Mouse (Mus musculus) liver, embryonic 13.5 days (tissue): ENCODE data around the gene Sema4c. TPM values are rescaled to one million over a fixed set of nuclear protein-coding genes. Genes with fewer than 3 reads are reported as not detected.

Experiments
- ATAC-seq: fragments of 200-750 bp; cut with Nextera tagmentation; 2 replicates; pipeline ENCODE4 v1.8.0; 2017; ENCODE audit warnings: low read depth, mild to moderate bottlenecking, moderate number of reproducible peaks, moderate library complexity
- DNase-seq: peaks from one replicate; pipeline ENCODE4 v3.0.0; 2022
- H3K27ac ChIP-seq: fragments of 300-500 bp; sonication (generic); 2 replicates; pipeline ENCODE4 v1.5.1; 2015; ENCODE audit warnings: moderate library complexity, mild to moderate bottlenecking, inconsistent platforms
- H3K27me3 ChIP-seq: fragments of 300-500 bp; sonication (generic); 2 replicates; pipeline ENCODE4 v1.6.1; 2015; ENCODE audit warnings: mild to moderate bottlenecking, inconsistent platforms
- H3K36me3 ChIP-seq: fragments of 300-500 bp; sonication (generic); 2 replicates; pipeline ENCODE4 v1.6.1; 2015; ENCODE audit warnings: mild to moderate bottlenecking, inconsistent platforms
- H3K4me1 ChIP-seq: fragments of 300-500 bp; sonication (generic); replicated peaks from 2 replicates; pipeline ENCODE4 v1.6.1; 2015; ENCODE audit warnings: inconsistent platforms
- H3K4me2 ChIP-seq: fragments of 300-500 bp; sonication (generic); 2 replicates; pipeline ENCODE4 v1.6.1; 2015; ENCODE audit warnings: inconsistent platforms, mild to moderate bottlenecking, moderate library complexity
- H3K4me3 ChIP-seq: fragments of 300-500 bp; sonication (generic); replicated peaks from 2 replicates; pipeline ENCODE4 v1.5.1; 2015; ENCODE audit warnings: mild to moderate bottlenecking, inconsistent platforms
- H3K9ac ChIP-seq: fragments of 300-500 bp; sonication (generic); 2 replicates; pipeline ENCODE4 v1.6.1; 2015; ENCODE audit warnings: mild to moderate bottlenecking, inconsistent platforms
- H3K9me3 ChIP-seq: fragments of 300-500 bp; sonication (generic); replicated peaks from 2 replicates; pipeline ENCODE4 v1.6.1; 2016; ENCODE audit warnings: inconsistent platforms
- WGBS: fragments of 180-500 bp; shearing (Covaris S2); methylation state at CpG from one replicate; pipeline ENCODE4 v1.1.7; 2015; ENCODE audit not compliant: insufficient replicate concordance; 5-methylcytosine and 5-hydroxymethylcytosine counted together
- polyA plus RNA-seq: library from polyadenylated mRNA; unstranded; fragments of >200 nt; fragmentation: Nextera tagmentation; extraction: Ambion mirVana; gene quantifications from 2 replicates; pipeline ENCODE4 v1.2.1, GENCODE M21; 2015

The Sema4c gene
- polyA plus RNA-seq, 1 experiment from 2014 or later, result 1.8 TPM

- DNase-seq (no peak), ATAC-seq (no peak)
- no peak overlapping the region for H3K4me2 ChIP-seq
- H3K9ac ChIP-seq, result no peak overlapping the region
- H3K4me3 ChIP-seq, result no peak overlapping the region
- no peaks in the 10 kb centered on the region for H3K9me3 ChIP-seq
- no peak overlapping the region for H3K27ac ChIP-seq
- 69% methylated on average over 9 of the region's 9 CpGs for WGBS
- no peaks in the 10 kb centered on the region for H3K36me3 ChIP-seq
- no peaks in the 10 kb centered on the region for H3K27me3 ChIP-seq
- H3K4me1 ChIP-seq, result peaks cover 25% of the 10 kb centered on the region
Measured at GRCm38 (mm10) chr1:36590664-36591063, 32.5 kb upstream of the Sema4c start.

GRCm38 (mm10) chr1:36589486-36589885 is 31.3 kb upstream of the Sema4c start:
- DNase-seq (no peak), ATAC-seq (no peak)
- H3K9ac ChIP-seq, result no peak overlapping the region
- H3K4me1 ChIP-seq, result peaks cover 26% of the 10 kb centered on the region
- H3K4me2 ChIP-seq, result no peak overlapping the region
- H3K4me3 ChIP-seq, result no peak overlapping the region
- H3K27ac ChIP-seq, result no peak overlapping the region
- no peaks in the 10 kb centered on the region for H3K9me3 ChIP-seq
- no peaks in the 10 kb centered on the region for H3K36me3 ChIP-seq
- WGBS, result 71% methylated on average over 6 of the region's 6 CpGs
- no peaks in the 10 kb centered on the region for H3K27me3 ChIP-seq

GRCm38 (mm10) chr1:36588476-36589450 is 30.6 kb upstream of the Sema4c start:
- H3K4me2 ChIP-seq, result no peak overlapping the region
- H3K4me1 ChIP-seq, result peaks cover 26% of the 10 kb centered on the region
- H3K27ac ChIP-seq, result no peak overlapping the region
- DNase-seq, result no peak
- ATAC-seq, result 0 out of 2 replicates have a peak, but pooled peaks have one; percentile 22
- H3K27me3 ChIP-seq, result no peaks in the 10 kb centered on the region
- no peak overlapping the region for H3K9ac ChIP-seq
- H3K4me3 ChIP-seq, result no peak overlapping the region
- H3K9me3 ChIP-seq, result no peaks in the 10 kb centered on the region
- no peaks in the 10 kb centered on the region for H3K36me3 ChIP-seq
- WGBS, result 54% methylated on average over 13 of the region's 13 CpGs

GRCm38 (mm10) chr1:36587860-36588259 is 29.7 kb upstream of the Sema4c start:
- ATAC-seq, result no peak
- Histone ChIP-seq H3K4me3 (no peak overlapping the region), H3K9ac (no peak overlapping the region), H3K27me3 (0 out of 2 replicates have a peak, but pooled peaks cover 3% of the 10 kb centered on the region), H3K9me3 (no peaks in the 10 kb centered on the region), H3K4me1 (peaks cover 26% of the 10 kb centered on the region), H3K36me3 (no peaks in the 10 kb centered on the region), H3K27ac (no peak overlapping the region), H3K4me2 (no peak overlapping the region)
- DNase-seq, result no peak
- 83% methylated on average over 6 of the region's 6 CpGs for WGBS

- 63% methylated on average over 4 of the region's 4 CpGs for WGBS
- ATAC-seq (no peak), DNase-seq (no peak)
- Histone ChIP-seq H3K27me3 (0 out of 2 replicates have a peak, but pooled peaks cover 3% of the 10 kb centered on the region), H3K4me1 (peaks cover 32% of the 10 kb centered on the region), H3K9me3 (no peaks in the 10 kb centered on the region), H3K27ac (no peak overlapping the region), H3K4me3 (no peak overlapping the region), H3K4me2 (no peak overlapping the region), H3K9ac (no peak overlapping the region), H3K36me3 (no peaks in the 10 kb centered on the region)
Measured at GRCm38 (mm10) chr1:36586288-36586687, 28.1 kb upstream of the Sema4c start.

GRCm38 (mm10) chr1:36583408-36584116 is 25.4 kb upstream of the Sema4c start:
- 70% methylated on average over 8 of the region's 8 CpGs for WGBS
- H3K9me3 ChIP-seq, result no peaks in the 10 kb centered on the region
- no peak overlapping the region for H3K4me2 ChIP-seq
- H3K4me3 ChIP-seq, result no peak overlapping the region
- ATAC-seq, result no peak
- no peak for DNase-seq
- no peak overlapping the region for H3K27ac ChIP-seq
- no peaks in the 10 kb centered on the region for H3K36me3 ChIP-seq
- no peak overlapping the region for H3K9ac ChIP-seq
- 0 out of 2 replicates have a peak, but pooled peaks cover 3% of the 10 kb centered on the region for H3K27me3 ChIP-seq
- peaks cover 34% of the 10 kb centered on the region for H3K4me1 ChIP-seq

GRCm38 (mm10) chr1:36582211-36582610 is 24.1 kb upstream of the Sema4c start:
- 0 out of 2 replicates have a peak, but pooled peaks cover 4% of the 10 kb centered on the region for H3K27me3 ChIP-seq
- H3K36me3 ChIP-seq, result no peaks in the 10 kb centered on the region
- no peak overlapping the region for H3K4me2 ChIP-seq
- no peak overlapping the region for H3K4me3 ChIP-seq
- H3K9me3 ChIP-seq, result no peaks in the 10 kb centered on the region
- ATAC-seq (no peak), DNase-seq (no peak)
- no peak overlapping the region for H3K27ac ChIP-seq
- WGBS, result 47% methylated on average over 8 of the region's 8 CpGs
- no peak overlapping the region for H3K9ac ChIP-seq
- peaks cover 34% of the 10 kb centered on the region for H3K4me1 ChIP-seq

- H3K4me1 ChIP-seq, result peaks cover 42% of the 10 kb centered on the region
- peak overlapping the region; percentile 47; the same call in 1 of the 2 replicates for H3K9ac ChIP-seq
- H3K27ac ChIP-seq, result 0 out of 2 replicates have a peak overlapping the region, but pooled peaks have one; percentile 41
- ATAC-seq, result no peak
- H3K4me3 ChIP-seq, result no peak overlapping the region
- no peaks in the 10 kb centered on the region for H3K9me3 ChIP-seq
- H3K4me2 ChIP-seq, result peak overlapping the region; percentile 67
- no peak for DNase-seq
- H3K27me3 ChIP-seq, result 0 out of 2 replicates have a peak, but pooled peaks cover 5% of the 10 kb centered on the region
- H3K36me3 ChIP-seq, result no peaks in the 10 kb centered on the region
- 55% methylated on average over 5 of the region's 5 CpGs for WGBS
Measured at GRCm38 (mm10) chr1:36581260-36581659, 23.1 kb upstream of the Sema4c start.

- Histone ChIP-seq H3K27me3 (0 out of 2 replicates have a peak, but pooled peaks cover 5% of the 10 kb centered on the region), H3K27ac (peak overlapping the region; percentile 41), H3K4me1 (peaks cover 41% of the 10 kb centered on the region), H3K9me3 (no peaks in the 10 kb centered on the region), H3K36me3 (no peaks in the 10 kb centered on the region), H3K4me2 (peak overlapping the region; percentile 67), H3K4me3 (peak overlapping the region; percentile 42), H3K9ac (peak overlapping the region; percentile 47)
- 6% methylated on average over 17 of the region's 17 CpGs for WGBS
- DNase-seq (peak; percentile 70), ATAC-seq (peak; percentile 94)
Measured at GRCm38 (mm10) chr1:36580384-36581207, 22.4 kb upstream of the Sema4c start.

GRCm38 (mm10) chr1:36579974-36580383 is 21.8 kb upstream of the Sema4c start:
- Histone ChIP-seq H3K27me3 (0 out of 2 replicates have a peak, but pooled peaks cover 5% of the 10 kb centered on the region), H3K4me3 (peak overlapping the region; percentile 42), H3K9me3 (no peaks in the 10 kb centered on the region), H3K9ac (peak overlapping the region; percentile 47), H3K4me1 (peaks cover 41% of the 10 kb centered on the region), H3K36me3 (no peaks in the 10 kb centered on the region), H3K27ac (peak overlapping the region; percentile 41), H3K4me2 (peak overlapping the region; percentile 67)
- DNase-seq, result no peak
- peak; percentile 17 for ATAC-seq
- WGBS, result 60% methylated on average over 6 of the region's 6 CpGs
